Mouse (Mus musculus): ENCODE data around the gene Cnr2.

Cnr2 gene

DNA sequence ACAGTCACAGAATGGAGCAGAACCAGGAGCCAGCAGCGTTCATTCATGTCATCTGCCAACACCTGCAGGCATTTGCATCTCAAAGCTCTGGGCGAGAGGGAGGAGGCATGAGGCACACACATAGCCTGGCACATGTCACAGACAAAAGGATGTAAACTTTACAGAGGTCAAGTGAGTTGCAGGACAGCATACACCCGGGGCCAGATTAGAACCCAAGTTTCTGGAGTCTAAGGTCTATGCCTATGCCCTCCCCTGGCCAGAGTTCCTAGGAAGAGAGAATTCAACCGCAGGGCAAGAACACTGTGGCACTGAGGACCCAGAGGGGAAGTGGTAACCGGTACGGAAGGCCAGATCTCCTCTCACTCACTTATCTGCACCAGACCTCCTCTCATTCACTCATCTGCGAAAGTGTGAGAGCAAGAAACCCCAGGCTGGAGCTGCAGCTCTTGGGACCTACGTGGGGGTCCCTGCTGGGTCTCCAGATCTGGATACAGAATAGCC, at the start of gene Cnr2:
TSS of gene Cnr2 (plus strand) at position 324 of the 501 bp plus-strand sequence.
- DNase-seq (ENCODE audit: low spot score): no peak

DNA sequence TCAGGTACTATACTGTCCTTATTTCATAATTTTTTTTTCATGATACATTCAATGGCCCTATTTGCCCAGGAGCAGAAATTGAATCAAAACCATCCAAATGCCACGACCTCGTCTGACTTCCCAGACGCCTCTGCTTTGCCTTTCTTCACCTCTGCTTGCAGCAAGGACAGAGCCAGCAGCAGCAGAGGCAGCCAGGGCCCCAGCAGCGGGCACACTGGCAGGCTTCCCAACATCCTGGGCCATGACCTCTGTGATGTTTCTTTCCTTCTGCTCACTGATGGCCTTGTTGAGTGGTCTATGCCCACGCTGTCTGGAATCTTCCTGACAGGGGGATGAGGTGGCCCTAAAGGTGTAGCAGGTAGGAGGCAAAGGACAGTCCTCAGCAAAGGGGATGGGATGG, 47.6 kb upstream of the Cnr2 start:
- peak; percentile 64 for DNase-seq (ENCODE audit: low spot score)

GRCm38 (mm10) chr4:135850411-135851095, 44.6 kb upstream of the Cnr2 start:
- DNase-seq (ENCODE audit: low spot score): no peak

DNA sequence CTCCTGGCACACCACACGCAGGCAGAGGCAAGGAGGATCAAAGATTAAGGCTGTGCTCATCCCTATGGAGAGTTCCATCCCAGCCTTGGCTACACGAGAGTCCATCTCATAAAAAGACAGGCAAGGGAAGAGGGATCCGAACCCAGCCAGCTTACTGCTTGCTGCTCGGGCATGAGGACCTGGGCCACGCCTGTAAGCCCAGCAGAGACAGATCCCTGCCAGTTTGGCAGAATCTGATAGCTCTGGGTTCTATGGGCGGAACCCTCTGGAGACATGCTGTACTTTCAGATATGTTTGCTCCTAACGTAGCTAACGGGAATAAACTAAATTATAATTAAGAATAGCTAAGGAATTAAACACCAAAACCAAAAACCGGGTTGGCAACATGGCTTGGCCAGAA, 43.3 kb upstream of the Cnr2 start:
- DNase-seq (ENCODE audit: low spot score): no peak

GRCm38 (mm10) chr4:135853987-135854546, 41.1 kb upstream of the Cnr2 start:
- DNase-seq (ENCODE audit: low spot score): no peak

DNA sequence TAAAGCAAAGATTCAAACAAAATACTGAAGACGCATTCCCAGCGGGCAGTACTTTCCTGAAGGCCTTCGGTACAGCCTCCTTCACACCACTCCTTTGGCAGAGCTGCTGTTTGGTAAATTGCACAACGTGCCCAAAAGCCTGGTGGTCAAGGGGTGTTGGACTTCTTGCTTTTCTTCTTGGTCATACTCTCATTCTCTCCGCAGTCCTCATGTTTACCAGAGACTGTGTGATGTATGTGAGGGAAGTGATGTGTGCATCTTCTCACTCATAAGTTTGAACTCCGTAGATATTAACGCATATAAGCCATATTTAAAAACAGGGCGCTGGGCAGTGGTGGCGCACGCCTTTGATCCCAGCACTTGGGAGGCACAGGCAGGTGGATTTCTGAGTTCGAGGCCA, 40.6 kb upstream of the Cnr2 start:
- DNase-seq (ENCODE audit: low spot score): no peak

GRCm38 (mm10) chr4:135855080-135855479, 40.1 kb upstream of the Cnr2 start:
- DNase-seq (ENCODE audit: low spot score): no peak

DNA sequence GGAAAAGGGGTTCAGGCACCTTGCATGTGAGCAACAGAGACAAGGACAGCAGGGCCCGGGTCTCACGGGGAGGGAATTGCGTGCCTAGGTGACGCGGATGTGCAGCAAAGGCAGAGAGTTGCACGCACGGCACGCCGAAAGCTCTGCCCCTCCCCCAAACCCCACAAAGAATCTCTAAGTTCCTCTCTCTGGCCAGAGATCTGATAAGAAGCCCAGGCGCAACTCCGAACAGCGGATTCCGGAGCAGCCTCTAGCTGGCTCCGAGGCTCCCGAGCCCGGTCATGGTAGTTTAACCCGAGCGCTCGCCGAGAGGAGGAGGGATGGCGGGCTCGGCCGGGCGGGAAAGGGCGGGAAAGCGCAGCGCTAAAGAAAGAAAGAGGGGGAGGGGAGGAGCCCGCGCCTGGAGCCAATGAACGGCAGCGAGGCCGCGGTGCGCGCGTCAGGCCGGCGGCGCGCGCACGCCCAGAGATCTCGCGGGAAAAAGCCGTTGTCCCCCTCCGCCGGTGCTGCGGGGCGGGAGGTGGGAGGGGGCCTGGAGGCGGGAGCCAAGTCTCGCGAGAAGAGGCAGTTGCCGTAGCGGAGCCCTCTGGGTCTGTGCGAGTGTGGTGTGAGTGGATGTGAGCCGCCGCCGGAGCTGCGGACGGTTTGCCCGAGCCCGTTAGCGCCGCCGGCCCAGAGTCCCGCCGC, 39.5 kb upstream of the Cnr2 start, which contains the start of gene Srsf10:
TSS of gene Srsf10 (plus strand) at position 212 of the 687 bp plus-strand sequence.
- DNase-seq (ENCODE audit: low spot score): peak; percentile 97

- peak; percentile 71 for DNase-seq (ENCODE audit: low spot score)
Observed at GRCm38 (mm10) chr4:135856223-135857091, 38.7 kb upstream of the Cnr2 start.

GRCm38 (mm10) chr4:135857597-135858186, 37.5 kb upstream of the Cnr2 start:
- no peak for DNase-seq (ENCODE audit: low spot score)

GRCm38 (mm10) chr4:135868996-135869395, 26.2 kb upstream of the Cnr2 start:
- DNase-seq (ENCODE audit: low spot score): no peak

DNA sequence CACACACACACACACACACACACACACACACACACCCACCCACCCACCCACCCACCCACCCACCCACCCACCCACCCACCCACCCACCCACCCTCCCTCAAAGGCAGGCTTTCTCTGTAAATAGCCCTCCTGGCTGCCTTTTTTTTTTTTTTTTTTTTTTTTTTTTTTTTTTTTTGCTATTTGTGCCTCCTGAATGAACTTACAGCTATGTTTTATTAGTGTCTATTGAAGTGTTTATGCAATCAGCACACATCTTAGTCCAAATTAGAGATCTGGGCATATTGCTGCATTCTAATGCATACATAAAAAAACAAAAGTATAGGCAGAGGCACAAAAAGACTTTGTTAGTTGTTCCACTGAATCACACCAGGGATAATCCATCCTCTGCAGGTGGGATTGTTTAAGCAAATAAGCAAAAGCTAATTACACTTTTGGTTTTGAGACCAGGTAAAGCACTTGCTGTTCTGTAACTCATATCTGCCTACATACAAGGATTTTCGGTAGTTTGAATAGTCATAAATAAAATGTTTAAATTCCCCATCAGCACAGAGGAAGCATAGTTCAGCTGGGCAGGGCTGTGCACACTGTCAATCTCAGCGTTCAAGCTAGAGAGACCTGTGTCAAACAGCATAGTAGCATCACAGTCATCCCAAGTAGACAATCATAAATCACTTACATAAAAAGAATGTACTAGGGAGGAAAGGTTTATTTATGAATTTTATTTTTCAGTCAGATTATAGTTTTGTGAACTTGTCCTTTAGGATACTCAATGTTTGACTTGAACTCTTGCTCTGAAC, 24.8 kb upstream of the Cnr2 start:
- no peak for DNase-seq (ENCODE audit: low spot score)

DNA sequence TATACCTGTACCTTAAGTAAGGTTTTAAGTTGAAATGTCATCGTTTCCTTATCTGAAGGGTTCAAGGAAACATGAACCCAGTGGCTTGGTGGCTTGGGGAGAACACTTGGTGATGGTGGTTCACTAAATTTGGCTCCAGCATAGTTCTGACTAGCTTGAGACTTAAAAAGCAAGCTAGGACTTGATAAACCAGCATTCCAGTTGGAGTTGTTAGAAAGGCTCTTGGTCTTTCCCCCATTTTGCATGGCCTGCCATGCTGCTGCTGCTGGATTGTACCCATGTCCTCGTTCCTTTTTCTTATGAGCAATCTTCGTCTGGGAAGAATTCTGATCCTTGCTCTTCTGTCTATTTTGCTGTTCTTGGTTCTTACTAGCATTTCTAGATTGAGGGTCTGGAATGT, 23.2 kb upstream of the Cnr2 start:
- DNase-seq (ENCODE audit: low spot score): no peak

DNA sequence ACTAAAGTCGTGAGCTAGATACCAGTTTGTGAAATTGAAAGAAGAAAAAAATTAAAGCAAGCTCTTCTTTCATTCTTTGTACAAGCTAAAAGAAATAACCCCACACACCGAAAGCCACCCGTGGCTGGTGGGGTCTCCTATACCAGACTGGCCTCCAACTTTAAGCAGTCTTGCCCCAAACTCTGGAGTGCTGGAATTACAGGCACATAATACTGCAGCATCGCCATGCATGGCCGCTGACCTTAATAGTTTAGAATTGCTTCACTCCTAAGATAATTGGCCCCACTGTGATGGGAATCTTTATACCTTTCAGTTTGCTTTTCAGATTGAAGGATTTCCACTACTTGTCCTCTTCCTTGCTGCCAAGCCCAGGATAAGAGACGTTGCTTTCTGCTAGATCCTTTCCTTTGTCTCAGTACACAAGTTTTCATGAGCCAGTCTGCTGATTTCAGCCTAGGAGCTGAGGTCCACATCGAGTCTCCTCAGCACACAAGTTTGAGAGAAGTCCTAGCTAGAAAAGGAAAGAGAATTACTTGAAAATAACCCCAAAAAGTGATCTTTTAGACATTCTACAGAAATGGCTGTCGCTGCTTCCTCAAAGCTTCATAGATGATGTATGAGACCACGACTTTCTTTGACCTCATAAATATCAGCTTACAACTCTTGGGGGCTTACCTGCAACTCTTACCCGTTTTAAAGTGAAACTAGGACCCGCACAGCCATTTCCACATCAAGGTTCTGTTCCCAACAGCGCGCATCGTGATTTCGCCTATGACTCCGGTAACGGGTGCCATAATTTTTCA, 22.4 kb upstream of the Cnr2 start:
- DNase-seq (ENCODE audit: low spot score): no peak

GRCm38 (mm10) chr4:135873526-135874202, 21.5 kb upstream of the Cnr2 start, which contains the start of gene Pnrc2:
Gene Pnrc2 (minus strand): TSS chr4:135873850.
- peak; percentile 87 for DNase-seq (ENCODE audit: low spot score)

GRCm38 (mm10) chr4:135874564-135875535, 20.3 kb upstream of the Cnr2 start:
- DNase-seq (ENCODE audit: low spot score): no peak

DNA sequence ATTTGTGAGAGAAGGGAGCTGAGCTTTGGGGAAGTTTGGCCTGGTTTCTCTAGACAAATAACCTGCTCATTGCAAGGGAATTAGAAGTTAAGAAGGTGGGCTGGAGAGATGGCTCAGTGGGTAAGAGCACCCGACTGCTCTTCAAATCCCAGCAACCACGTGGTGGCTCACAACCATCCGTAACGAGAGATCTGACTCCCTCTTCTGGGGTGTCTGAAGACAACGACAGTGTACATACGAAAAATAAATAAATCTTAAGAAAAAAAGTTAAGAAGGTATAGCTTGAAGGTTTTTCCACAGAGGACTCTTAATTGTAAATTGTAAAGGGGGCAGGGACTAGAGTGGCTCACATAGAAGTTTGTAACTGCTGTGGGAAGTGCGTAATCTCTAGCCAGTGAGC, 19.6 kb upstream of the Cnr2 start:
- no peak for DNase-seq (ENCODE audit: low spot score)

DNA sequence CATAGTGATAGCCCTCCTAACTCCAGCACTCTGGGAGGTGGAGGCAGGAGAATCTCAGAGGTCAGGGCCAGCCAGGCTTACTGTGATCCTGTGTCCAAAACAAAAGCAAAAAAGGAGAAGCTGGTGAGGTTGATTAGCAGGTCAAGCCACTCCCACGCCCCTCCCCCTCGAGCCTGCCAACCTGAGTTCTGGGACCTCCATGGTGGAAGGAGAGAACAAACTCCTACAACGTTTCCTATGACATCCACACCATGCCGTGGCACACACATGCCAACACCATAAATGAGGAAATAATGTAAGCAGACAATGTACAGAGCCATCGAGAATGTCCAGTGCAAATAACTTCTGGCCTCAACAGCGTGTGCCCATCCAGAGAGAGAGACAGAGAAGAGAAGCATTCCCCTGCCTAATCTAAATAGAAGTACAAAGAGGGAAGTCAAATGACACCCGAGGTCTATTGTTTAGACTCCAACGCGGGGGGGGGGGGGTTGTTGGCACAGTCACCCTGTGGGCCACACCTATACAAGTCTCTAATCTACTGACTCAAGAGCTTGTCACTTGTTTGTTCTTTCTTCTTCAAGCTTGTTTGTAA, 19.1 kb upstream of the Cnr2 start:
- DNase-seq (ENCODE audit: low spot score): peak; percentile 67
